Mouse (Mus musculus): Measurements from ENCODE around the gene Large1.

Gene Large1

DNA sequence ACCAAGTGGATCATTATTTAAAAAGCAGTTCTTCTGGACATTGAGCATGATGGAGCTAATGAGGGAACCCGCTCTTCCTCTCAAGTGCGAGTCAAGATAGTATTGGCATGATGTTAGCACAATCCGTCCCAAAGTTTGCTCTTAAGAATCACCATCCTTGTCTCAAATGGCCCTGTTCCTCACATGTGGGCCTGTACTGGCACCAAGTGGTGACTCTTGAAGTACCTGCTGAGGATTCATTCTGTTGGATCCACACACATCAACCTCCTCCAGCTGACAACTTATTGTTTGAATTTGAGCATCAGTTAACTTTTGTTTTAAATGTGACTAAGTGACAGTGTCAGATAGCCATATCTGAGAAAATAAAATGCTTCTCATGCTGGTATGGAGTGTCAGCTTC lies 540.6 kb downstream of the Large1 start:
- no peak for DNase-seq (ENCODE audit: low read depth, low spot score)

DNA sequence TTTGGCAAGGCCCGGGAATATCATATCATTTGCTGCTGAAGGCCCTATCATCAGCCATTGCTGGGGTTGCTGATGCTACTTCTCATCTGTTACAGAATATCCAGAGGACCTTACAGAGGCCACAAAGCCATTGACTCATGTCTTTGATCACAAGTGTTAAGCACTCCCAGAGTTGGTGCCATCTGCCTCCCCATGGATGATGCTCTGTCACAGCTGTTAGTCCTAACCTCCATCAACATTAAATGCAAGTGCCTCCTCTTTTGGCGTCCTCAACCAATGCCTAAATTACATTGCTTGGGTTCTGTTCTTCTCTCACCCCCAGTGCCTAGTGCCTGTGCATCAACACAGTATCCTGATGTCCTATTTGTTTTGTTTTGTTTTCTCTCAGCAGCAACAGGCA lies 551.8 kb downstream of the Large1 start:
- no peak for DNase-seq (ENCODE audit: low read depth, low spot score)

DNA sequence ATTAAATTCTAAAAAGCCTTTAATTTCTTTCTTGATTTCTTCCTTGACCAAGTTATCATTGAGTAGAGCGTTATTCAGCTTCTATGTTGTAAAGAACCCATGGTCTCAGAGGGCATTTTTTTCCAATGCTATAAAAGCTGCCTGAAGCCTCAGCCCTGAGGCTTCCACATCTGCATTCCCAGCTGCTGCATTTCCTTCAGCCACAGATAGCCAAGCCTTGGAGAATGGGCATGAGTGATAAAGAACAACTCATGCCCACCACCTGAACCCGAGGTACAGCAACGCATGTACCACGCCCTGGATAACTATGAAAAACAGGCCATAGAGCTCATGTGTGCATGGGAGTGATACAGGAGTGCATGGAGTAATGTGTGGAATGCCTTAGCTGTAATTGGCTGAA lies 572.7 kb downstream of the Large1 start:
- DNase-seq (ENCODE audit: low read depth, low spot score), result no peak

- no peak for DNase-seq (ENCODE audit: low read depth, low spot score)
Observed at GRCm38 (mm10) chr8:72777797-72778196, 575.5 kb downstream of the Large1 start.

DNA sequence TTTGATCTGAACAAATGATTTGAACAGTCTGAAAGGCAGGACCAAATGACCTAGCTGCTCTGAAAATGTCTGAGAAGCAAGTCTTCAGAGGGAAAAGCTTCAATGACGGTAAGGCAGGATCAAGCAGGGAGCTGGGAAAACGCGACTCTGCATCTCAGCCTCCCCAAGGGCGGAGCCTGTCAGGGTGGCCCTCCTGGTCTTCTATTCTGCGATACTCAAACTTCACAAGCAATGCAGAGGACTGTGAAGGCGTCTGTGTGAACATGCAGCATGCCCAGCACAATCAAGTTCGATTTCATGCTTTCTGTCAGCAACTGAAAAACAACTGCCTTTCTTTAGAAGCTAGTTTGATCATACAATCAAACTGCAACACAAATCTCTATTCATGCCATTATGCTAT lies 586.6 kb downstream of the Large1 start:
- DNase-seq (ENCODE audit: low read depth, low spot score), result no peak

DNA sequence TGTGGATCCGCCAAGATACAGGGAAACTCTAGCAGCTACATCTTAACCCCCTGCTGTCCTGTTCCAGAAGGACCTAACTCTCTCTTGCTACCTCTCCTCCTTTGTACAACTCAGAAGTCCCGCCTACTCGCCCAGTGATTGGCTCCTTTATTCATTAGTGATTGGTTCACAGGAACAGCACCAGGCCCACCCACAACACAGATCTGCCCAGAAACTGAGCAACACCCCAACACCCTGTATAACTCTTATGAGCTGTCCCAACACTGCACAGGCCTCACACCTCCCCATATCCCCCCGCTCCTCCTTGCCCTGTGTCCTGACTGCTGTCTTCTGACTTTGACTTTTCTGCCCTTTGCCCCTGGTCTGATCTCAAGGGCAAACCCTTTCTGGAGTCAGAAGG lies 587.6 kb downstream of the Large1 start:
- no peak for DNase-seq (ENCODE audit: low read depth, low spot score)
